Mouse (Mus musculus): Measurements from ENCODE around the gene Scand1.

- TF ChIP-seq CTCF (IDR thresholded peaks at IDR 0.05; ENCODE audit: low read depth) (no peak), EP300 (IDR thresholded peaks at IDR 0.05; ENCODE audit: low read depth) (no peak)
Measured at GRCm38 (mm10) chr2:156285161-156285560, 27.3 kb downstream of the Scand1 start.
